Mouse (Mus musculus) left cerebral cortex, postnatal 25 days (tissue): ENCODE results near the gene D430019H16Rik. TPM values are rescaled to one million over a fixed set of nuclear protein-coding genes. Genes with fewer than 3 reads are reported as not detected.

ENCODE experiments used
- DNase-seq, 2 experiments: peaks; one replicate each; pipeline ENCODE4 v3.0.0; 2022; ENCODE audit warnings: low spot score in 2 of 2, mixed read lengths in 1 of 2
- intact Hi-C: fragments of 180-260 bp; cut with DNase I; formaldehyde crosslinking; loops from one replicate; pipeline ENCODE4 v1.15.1; 2025
- total RNA-seq, 2 experiments: library from RNA; stranded (reverse); gene quantifications; 2 replicates each; pipeline ENCODE4 v1.2.3; 2021

Gene D430019H16Rik
- total RNA-seq, 2 experiments from 2014 or later, result 96.6 to 99.5 TPM

DNA sequence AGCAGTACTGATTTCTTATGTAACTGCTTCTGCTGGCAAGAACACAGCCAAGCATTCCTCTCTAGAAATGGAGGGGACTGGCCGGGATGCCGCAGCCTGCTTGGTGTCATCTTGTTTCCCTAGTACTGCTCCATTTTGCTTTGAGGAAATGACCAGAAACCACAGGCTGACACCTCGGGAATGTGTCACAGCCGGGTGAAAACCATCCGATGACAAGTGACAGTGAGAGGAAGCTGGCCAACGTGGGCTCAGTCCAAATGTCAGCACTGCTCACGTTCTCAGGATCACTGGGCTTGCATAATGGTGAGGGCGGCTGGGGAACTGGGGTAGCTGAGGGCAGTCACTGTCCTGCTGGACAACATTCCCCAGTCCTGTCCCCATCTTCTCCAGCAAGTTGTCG is 75.9 kb downstream of the D430019H16Rik start:
- no peak for DNase-seq
- intact Hi-C loops, result no loop called here

DNA sequence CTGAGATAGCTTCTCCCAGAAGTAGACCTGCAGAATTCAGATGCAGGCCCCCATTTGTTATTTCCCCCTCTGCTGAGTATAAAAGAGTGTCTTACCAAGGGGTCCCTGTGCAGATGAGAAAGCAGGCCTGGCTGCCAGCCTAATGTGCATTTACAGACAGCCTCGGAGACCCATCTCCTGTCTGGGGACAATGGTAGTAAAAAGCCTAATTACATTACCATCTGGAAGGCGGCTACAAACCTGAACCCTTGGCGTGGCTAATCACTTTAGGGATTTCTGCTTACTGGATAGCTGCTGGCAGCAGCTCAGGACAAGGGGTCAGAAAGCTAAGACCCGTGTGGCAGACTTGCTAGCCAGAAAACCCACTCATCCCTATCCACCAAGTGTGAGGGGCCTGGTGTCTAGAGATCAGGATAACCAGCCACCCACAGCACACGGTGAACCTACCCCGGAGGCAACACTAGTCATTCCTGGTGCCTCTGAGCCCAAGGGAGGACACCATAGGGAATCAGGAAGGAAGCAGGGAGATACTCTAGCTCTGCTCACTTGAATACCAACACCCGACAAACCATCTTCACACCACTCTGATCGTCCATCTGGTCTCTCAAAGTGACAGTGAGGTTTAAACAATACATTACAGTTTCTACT is 78.2 kb downstream of the D430019H16Rik start:
- DNase-seq, result no peak

GRCm38 (mm10) chr12:105534842-105535241 is 81.2 kb downstream of the D430019H16Rik start:
- no peak for DNase-seq
- intact Hi-C loops, result no loop called here

More for the DNA sequence above, 78.2 kb downstream of the D430019H16Rik start:
- intact Hi-C loops, result no loop called here

DNA sequence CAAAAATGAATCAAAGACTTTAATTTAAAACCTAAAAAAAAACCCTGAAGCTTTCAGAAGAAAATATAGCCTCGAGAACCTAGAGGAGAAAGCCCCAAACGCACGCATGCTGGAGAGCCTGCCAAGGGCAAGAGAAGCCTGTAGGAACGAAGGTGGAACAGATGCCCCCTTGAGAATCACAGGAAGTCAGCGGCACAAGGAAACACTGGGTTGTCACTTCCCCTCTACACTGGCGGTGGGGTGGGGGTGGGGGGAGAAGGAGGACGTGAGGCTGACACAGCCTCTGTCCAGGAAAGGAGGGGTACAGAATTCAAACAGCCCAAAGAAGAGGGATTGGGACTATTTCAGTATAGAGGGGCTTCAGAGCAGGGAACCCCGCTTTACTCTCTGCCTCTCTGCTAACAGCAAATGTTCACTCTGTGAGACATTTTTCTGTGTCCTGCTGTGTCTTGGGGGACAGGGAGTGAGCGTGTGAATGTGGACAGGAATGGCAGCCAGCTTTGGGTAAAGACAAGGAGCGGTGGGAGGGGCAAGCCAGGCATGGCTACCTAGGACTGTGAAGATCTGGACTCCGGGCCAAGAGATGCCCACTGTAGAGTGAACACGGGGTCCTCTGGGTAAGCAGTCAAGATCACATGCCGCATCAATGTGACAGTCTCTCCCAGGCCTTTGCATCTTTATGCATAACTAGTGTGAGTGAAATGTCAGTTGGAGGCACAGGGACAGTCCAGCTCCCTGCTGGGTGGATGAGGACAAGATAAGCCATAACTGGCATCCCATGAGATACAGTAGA is 82.5 kb downstream of the D430019H16Rik start:
- DNase-seq, result no peak
- intact Hi-C loops, result no loop called here

DNA sequence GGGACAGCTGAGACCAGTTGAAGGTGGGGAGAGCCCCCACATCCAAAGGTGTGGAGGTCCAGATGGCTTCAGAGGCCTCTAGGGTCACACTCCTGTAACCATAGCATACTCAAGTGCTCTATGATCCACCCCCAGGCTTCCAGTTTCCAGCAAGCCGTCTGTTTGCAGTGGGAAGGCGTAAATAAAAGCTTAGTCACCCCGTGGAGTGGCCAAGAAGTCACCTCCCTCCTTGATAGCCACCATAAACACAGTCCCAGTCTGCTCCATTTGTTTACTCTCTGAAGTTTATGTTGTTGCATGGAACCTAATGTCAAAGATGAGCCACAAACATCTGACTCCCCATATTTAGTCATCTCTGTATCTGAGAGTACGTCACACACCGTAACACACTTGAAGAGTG is 83.5 kb downstream of the D430019H16Rik start:
- DNase-seq, result no peak
- intact Hi-C loops, result no loop called here

DNA sequence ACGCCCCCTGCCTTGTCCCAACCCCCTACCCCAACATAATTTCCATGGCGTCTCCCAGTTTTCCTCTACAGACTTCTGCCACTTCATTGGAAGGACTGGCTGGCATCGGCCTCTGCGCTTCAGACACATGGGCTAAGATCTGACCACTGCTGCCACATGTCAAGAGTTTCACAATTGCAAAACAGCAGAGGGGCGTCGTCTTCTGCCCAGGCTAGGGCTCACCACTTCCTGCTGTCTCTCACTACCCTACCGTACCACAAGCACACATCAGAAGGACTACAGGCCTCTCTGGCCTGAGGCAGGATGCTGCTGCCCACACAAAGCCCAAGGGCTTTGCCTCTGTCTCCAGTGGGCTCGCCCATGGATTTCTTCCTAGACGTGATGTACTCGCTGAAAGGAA is 86.0 kb downstream of the D430019H16Rik start:
- no peak for DNase-seq
- intact Hi-C loops, result no loop called here

DNA sequence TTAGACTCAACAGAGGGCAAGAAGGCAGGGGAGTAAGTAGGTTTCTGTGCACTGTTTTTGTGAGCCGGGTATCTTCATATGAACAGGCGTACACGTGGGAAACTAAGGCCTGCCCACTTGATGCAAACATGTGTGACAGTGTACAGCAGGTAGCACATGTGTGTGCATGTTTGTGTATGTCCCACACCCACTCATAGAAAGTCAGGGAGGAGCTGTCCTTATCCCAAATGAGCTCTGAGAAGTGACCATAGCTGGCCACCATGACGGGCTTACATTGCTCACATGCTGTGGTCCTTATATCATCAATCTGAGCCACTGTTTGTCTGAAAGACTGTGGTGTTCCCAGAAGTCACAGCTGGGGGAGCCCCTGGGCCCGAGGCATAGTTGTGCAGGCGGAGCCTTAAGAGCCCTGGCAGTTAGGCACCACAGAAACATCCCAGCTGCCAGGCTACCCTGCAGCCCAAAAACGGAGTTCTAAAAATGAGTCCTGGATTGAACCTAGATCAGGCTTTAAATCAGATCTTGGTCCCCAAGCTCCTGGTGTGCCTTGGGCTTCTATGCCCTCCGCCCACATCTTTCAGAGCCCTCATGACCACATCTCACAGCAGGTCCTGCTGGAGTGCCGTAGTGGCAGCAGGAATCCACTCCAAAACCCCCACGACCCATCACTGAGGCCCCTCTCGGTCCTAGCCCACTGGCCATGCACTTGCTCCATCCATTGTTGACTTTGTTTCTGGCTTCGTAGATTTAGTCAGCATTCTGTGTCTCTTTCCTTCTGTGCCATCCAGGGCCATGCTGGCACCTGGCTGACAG is 88.1 kb downstream of the D430019H16Rik start:
- intact Hi-C loops, result no loop called here
- DNase-seq, result no peak

- intact Hi-C loops, result no loop called here
- DNase-seq, result no peak
Measured at GRCm38 (mm10) chr12:105542513-105542912, 88.9 kb downstream of the D430019H16Rik start.

Other genes with a start within 250 kb of the D430019H16Rik start
- gene Tcl1, start 231.1 kb upstream of the D430019H16Rik start, total RNA-seq, result not detected
- gene Tunar, start 120.0 kb upstream of the D430019H16Rik start, total RNA-seq, result 10 to 100 TPM; 11.1 to 12.1 TPM
- under 1 TPM; 0.21 to 0.41 TPM for gene Bdkrb2, start 109.4 kb downstream of the D430019H16Rik start, total RNA-seq
- gene Bdkrb1, start 149.2 kb downstream of the D430019H16Rik start, total RNA-seq, result not detected
- gene Gskip, start 231.0 kb downstream of the D430019H16Rik start, total RNA-seq, result 10 to 100 TPM; 23.6 to 25.7 TPM
- gene Atg2b, start 231.4 kb downstream of the D430019H16Rik start, total RNA-seq, result 10 to 100 TPM; 45.0 to 46.2 TPM